ENCODE assay signal across 8 mouse cellular contexts in the genomic region with DNA sequence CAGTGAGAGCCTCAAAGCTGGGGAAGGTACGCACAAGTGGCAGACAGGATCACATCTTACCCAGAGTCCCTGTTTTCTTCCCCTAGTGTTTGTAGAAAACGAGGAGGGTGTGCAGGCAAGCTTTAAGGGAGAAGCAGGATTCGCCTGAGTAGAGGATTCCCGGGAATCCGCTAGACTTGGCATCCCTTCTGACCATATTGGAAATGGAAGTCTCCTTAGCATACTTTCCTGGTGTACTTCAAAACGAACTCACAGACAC. TPM values are rescaled to one million over a fixed set of nuclear protein-coding genes. Genes with fewer than 3 reads are reported as not detected.
DNase-seq lines count a peak whose midpoint lies in the region; ATAC-seq and TF ChIP-seq lines count a peak whose summit lies in the region.

No protein-coding gene starts in this region.

- intact Hi-C loops in heart, postnatal 14 days (cut with DNase I) = no loop called here

- ATAC-seq in CD4-positive, CD25-positive, alpha-beta regulatory T cell, adult 4 months = peak; percentile 27
- no peak for ATAC-seq in forebrain, embryonic 13.5 days
- ATAC-seq in liver, embryonic 14.5 days (ENCODE audit: insufficient read depth) = no peak
- ATAC-seq in activated CD4-positive, CD25-positive, alpha-beta regulatory T cell, adult 4 months = no peak

- no peaks in the 10 kb centered on the region for H3K27me3 ChIP-seq in heart, embryonic 10.5 days (ENCODE audit: insufficient read depth, poor library complexity, severe bottlenecking)
- H3K27me3 ChIP-seq in forebrain, embryonic 13.5 days = no peaks in the 10 kb centered on the region
- H3K27me3 ChIP-seq in liver, embryonic 14.5 days (ENCODE audit: control insufficient read depth, insufficient read depth, low read length) = no peaks in the 10 kb centered on the region

- peak overlapping the region; percentile 92 for H3K4me3 ChIP-seq in heart, embryonic 10.5 days
- H3K4me3 ChIP-seq in forebrain, embryonic 13.5 days = peak overlapping the region; percentile 84
- H3K4me3 ChIP-seq in liver, embryonic 14.5 days (ENCODE audit: insufficient read depth in 1 of 2, low read depth in 2 of 2, low read length in 2 of 2) = peak overlapping the region; percentile 64 to 94

- peak overlapping the region; percentile 82 for H3K4me2 ChIP-seq in forebrain, embryonic 13.5 days
- H3K4me2 ChIP-seq in liver, embryonic 14.5 days (ENCODE audit: low read depth) = peak overlapping the region; percentile 97

- 25% methylated on average over 6 of the region's 6 CpGs for WGBS in heart, embryonic 10.5 days
- 17% methylated on average over 6 of the region's 6 CpGs for WGBS in forebrain, embryonic 13.5 days
- WGBS in liver, embryonic 14.5 days (ENCODE audit: insufficient replicate concordance) = 13% methylated on average over 6 of the region's 6 CpGs

- H3K36me3 ChIP-seq in heart, embryonic 10.5 days = peaks cover 17% of the 10 kb centered on the region
- H3K36me3 ChIP-seq in forebrain, embryonic 13.5 days (ENCODE audit: poor library complexity, severe bottlenecking) = peaks cover 22% of the 10 kb centered on the region
- H3K36me3 ChIP-seq in liver, embryonic 14.5 days (replicated peaks; ENCODE audit: control insufficient read depth, insufficient read depth, low read depth) = peaks cover 7% of the 10 kb centered on the region

- no peaks in the 10 kb centered on the region for H3K9me3 ChIP-seq in heart, embryonic 10.5 days
- H3K9me3 ChIP-seq in forebrain, embryonic 13.5 days (replicated peaks) = no peaks in the 10 kb centered on the region
- H3K9me3 ChIP-seq in liver, embryonic 14.5 days (ENCODE audit: control insufficient read depth, low read length) = no peaks in the 10 kb centered on the region

- DNase-seq in heart, embryonic 10.5 days (ENCODE audit: low spot score) = no peak
- DNase-seq in heart, postnatal 14 days = no peak
- DNase-seq in liver, embryonic 14.5 days (ENCODE audit: low read depth in 3 of 3, low spot score in 3 of 3) = no peak
- DNase-seq in cerebellum, postnatal 36 days = no peak
- no peak for DNase-seq in gastrocnemius, adult 18-20 months (ENCODE audit: low spot score)

- H3K4me1 ChIP-seq in heart, embryonic 10.5 days = no peaks in the 10 kb centered on the region
- H3K4me1 ChIP-seq in forebrain, embryonic 13.5 days = peaks cover 13% of the 10 kb centered on the region
- peaks cover 5 to 6% of the 10 kb centered on the region in 2 experiments; a peak in 3 of 4 replicates for H3K4me1 ChIP-seq in liver, embryonic 14.5 days (replicated peaks; ENCODE audit: control insufficient read depth in 2 of 2, insufficient read depth in 2 of 2, low read length in 1 of 2)

- H3K27ac ChIP-seq in heart, embryonic 10.5 days = peak overlapping the region; percentile 94
- H3K27ac ChIP-seq in forebrain, embryonic 13.5 days = peak overlapping the region; percentile 31
- peak overlapping the region; percentile 33 for H3K27ac ChIP-seq in liver, embryonic 14.5 days

- TF ChIP-seq EP300 in liver, embryonic 14.5 days (IDR thresholded peaks at IDR 0.05; ENCODE audit: low read depth) = no peak

- no peak for TF ChIP-seq CTCF in liver, embryonic 14.5 days (IDR thresholded peaks at IDR 0.05; ENCODE audit: low read depth)

- peak overlapping the region; percentile 88 for H3K9ac ChIP-seq in forebrain, embryonic 13.5 days
- H3K9ac ChIP-seq in liver, embryonic 14.5 days (replicated peaks) = peak overlapping the region; percentile 81

RNA-seq across cellular contexts. Expression of a gene that starts 0.6 kb away (rescaled TPM):
- 149 and 180 TPM in 2 replicates for polyA plus RNA-seq in heart, embryonic 10.5 days (2016; fragmentation: Nextera tagmentation; extraction: Ambion mirVana)
- total RNA-seq in heart, postnatal 14 days (2021) = 100 to 1,000 TPM; 176 to 179 TPM
- 10 to 100 TPM; 23.7 to 32.0 TPM for polyA plus RNA-seq in CD4-positive, CD25-positive, alpha-beta regulatory T cell, adult 4 months (2017; shearing (Covaris generic))
- polyA plus RNA-seq in forebrain, embryonic 13.5 days (2015; fragmentation: Nextera tagmentation; extraction: Ambion mirVana) = 70.1 and 78.9 TPM in 2 replicates
- 8.9 and 21.6 TPM in 2 replicates for polyA plus RNA-seq in liver, embryonic 14.5 days (2012; rRNA removed)
- polyA plus RNA-seq in liver, embryonic 14.5 days (2014; fragmentation: Nextera tagmentation; extraction: Ambion mirVana) = 41.8 and 44.9 TPM in 2 replicates
- 10 to 100 TPM; 24.0 to 33.8 TPM for polyA plus RNA-seq in activated CD4-positive, CD25-positive, alpha-beta regulatory T cell, adult 4 months (2017; shearing (Covaris generic))
- 100 to 1,000 TPM in 1 of 2 experiments, 10 to 100 TPM in 1; 88.3 to 102 TPM for total RNA-seq in gastrocnemius, adult 18-20 months (2021)

RNA-seq across cellular contexts. Expression of a gene that starts 29.5 kb away (rescaled TPM):
- 0.44 and 0.49 TPM in 2 replicates for polyA plus RNA-seq in heart, embryonic 10.5 days (2016; fragmentation: Nextera tagmentation; extraction: Ambion mirVana)
- under 1 TPM; 0.33 to 0.39 TPM for total RNA-seq in heart, postnatal 14 days (2021)
- under 1 TPM; 0.58 to 0.66 TPM for polyA plus RNA-seq in CD4-positive, CD25-positive, alpha-beta regulatory T cell, adult 4 months (2017; shearing (Covaris generic))
- 0.62 and 0.82 TPM in 2 replicates for polyA plus RNA-seq in forebrain, embryonic 13.5 days (2015; fragmentation: Nextera tagmentation; extraction: Ambion mirVana)
- polyA plus RNA-seq in liver, embryonic 14.5 days (2012; rRNA removed) = 0.11 and 0.31 TPM in 2 replicates
- 0.29 and 0.39 TPM in 2 replicates for polyA plus RNA-seq in liver, embryonic 14.5 days (2014; fragmentation: Nextera tagmentation; extraction: Ambion mirVana)
- under 1 TPM in 1 of 2 experiments, not detected in 1; 0.19 TPM for polyA plus RNA-seq in activated CD4-positive, CD25-positive, alpha-beta regulatory T cell, adult 4 months (2017; shearing (Covaris generic))
- under 1 TPM; 0.43 to 0.89 TPM for total RNA-seq in gastrocnemius, adult 18-20 months (2021)

Comparison
In these comparisons a context has a peak if more than half of its experiments do, and no peak if none do; other contexts are left out.
1. H3K27ac ChIP-seq: peak in every context shown above with its lines; median percentile 94 in heart, embryonic 10.5 days; 33 in liver, embryonic 14.5 days; 31 in forebrain, embryonic 13.5 days.